Mouse (Mus musculus): ENCODE measurements around the gene Kdm6b. TPM values are rescaled to one million over a fixed set of nuclear protein-coding genes. Genes with fewer than 3 reads are reported as not detected.

The Kdm6b gene
- polyA plus RNA-seq, 1 experiment from 2014 or later: 19.5 TPM

GRCm38 (mm10) chr11:69411073-69411535 lies 2.4 kb downstream of the Kdm6b start:
- Histone ChIP-seq H3K27me3 (no peaks in the 10 kb centered on the region), H3K36me3 (peaks cover 27% of the 10 kb centered on the region), H3K27ac (peak overlapping the region; percentile 99), H3K4me2 (peak overlapping the region; percentile 93), H3K9me3 (replicated peaks) (no peaks in the 10 kb centered on the region), H3K9ac (peak overlapping the region; percentile 90), H3K4me3 (peak overlapping the region; percentile 85), H3K4me1 (replicated peaks) (peaks cover 55% of the 10 kb centered on the region)
- WGBS: 0% methylated on average over 26 of the region's 26 CpGs
- peak; percentile 57 for ATAC-seq (replicated peaks; ENCODE audit: insufficient number of reproducible peaks, insufficient read depth, low FRiP score, low read depth)

DNA sequence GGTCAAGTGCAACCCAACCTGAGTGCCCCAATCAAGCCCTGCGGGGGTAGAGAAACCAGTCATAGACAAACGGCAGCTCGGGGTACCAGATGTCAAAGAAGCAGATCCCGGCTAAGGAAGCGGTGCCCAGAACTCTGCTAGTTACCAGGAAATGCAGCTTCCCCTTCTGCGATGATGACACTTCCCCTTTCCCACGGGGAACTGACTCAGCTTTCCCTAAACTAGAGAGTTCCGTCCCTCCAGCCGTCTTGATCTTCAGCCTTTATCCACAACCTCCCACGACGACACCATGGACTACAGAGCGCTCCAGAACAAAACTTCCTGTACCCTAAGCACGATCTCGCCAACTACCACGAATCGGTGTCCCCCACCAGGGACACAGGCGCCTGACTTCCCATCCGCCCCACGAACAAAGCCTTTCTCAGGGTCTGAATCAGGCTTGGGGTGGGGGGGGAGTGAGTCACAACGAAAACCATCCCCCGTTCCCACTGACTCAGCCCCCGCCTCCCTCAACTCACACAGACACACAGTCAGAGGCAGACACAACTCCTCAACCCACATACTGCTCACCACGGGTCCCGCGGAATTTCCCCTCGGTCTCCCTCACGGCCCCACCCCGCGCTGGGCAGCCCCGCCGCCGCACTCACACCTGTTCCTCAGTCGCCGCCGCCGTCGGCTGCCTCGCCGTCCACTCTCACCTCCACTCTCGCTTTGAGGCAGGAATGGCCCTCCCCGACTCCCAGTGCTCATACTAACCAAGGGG lies 3.0 kb downstream of the Kdm6b start:
- Histone ChIP-seq H3K9ac (peak overlapping the region; percentile 90), H3K36me3 (peaks cover 33% of the 10 kb centered on the region), H3K27ac (peak overlapping the region; percentile 99), H3K4me1 (replicated peaks) (peaks cover 54% of the 10 kb centered on the region), H3K27me3 (no peaks in the 10 kb centered on the region), H3K4me3 (peak overlapping the region; percentile 85), H3K9me3 (replicated peaks) (no peaks in the 10 kb centered on the region), H3K4me2 (peak overlapping the region; percentile 93)
- ATAC-seq (replicated peaks; ENCODE audit: insufficient number of reproducible peaks, insufficient read depth, low FRiP score, low read depth): peak; percentile 2; the same call in 1 of the 2 replicates
- WGBS: under 1% methylated on average over 41 of the region's 41 CpGs

DNA sequence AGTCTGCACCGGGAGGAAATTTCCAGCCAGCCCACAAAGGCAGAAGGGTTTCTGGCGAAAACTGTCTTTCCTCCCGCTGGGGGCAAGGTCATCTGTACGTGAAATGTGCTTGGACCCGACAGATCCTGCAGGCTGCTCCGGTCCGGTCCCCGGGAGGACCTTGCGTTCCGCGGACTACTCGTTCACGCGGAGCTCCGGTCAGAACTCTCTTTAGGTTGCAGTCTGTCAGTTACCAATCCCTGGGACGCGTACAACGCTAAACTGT lies 3.5 kb downstream of the Kdm6b start:
- peaks cover 38% of the 10 kb centered on the region for H3K36me3 ChIP-seq
- ATAC-seq (replicated peaks; ENCODE audit: insufficient number of reproducible peaks, insufficient read depth, low FRiP score, low read depth): no peak
- peak overlapping the region; percentile 85 for H3K4me3 ChIP-seq
- peaks cover 49% of the 10 kb centered on the region for H3K4me1 ChIP-seq (replicated peaks)
- H3K9ac ChIP-seq: peak overlapping the region; percentile 90
- 0% methylated on average over 18 of the region's 18 CpGs for WGBS
- H3K4me2 ChIP-seq: peak overlapping the region; percentile 93
- H3K9me3 ChIP-seq (replicated peaks): no peaks in the 10 kb centered on the region
- no peaks in the 10 kb centered on the region for H3K27me3 ChIP-seq
- H3K27ac ChIP-seq: peak overlapping the region; percentile 99

- no peaks in the 10 kb centered on the region for H3K27me3 ChIP-seq
- H3K36me3 ChIP-seq: peaks cover 42% of the 10 kb centered on the region
- peak overlapping the region; percentile 99 for H3K27ac ChIP-seq
- WGBS: under 1% methylated on average over 40 of the region's 46 CpGs
- peak overlapping the region; percentile 90 for H3K9ac ChIP-seq
- peaks cover 44% of the 10 kb centered on the region for H3K4me1 ChIP-seq (replicated peaks)
- H3K4me3 ChIP-seq: peak overlapping the region; percentile 85
- H3K9me3 ChIP-seq (replicated peaks): no peaks in the 10 kb centered on the region
- peak; percentile 50 for ATAC-seq (replicated peaks; ENCODE audit: insufficient number of reproducible peaks, insufficient read depth, low FRiP score, low read depth)
- peak overlapping the region; percentile 93 for H3K4me2 ChIP-seq
Measured at GRCm38 (mm10) chr11:69409378-69410044, 4.0 kb downstream of the Kdm6b start.

DNA sequence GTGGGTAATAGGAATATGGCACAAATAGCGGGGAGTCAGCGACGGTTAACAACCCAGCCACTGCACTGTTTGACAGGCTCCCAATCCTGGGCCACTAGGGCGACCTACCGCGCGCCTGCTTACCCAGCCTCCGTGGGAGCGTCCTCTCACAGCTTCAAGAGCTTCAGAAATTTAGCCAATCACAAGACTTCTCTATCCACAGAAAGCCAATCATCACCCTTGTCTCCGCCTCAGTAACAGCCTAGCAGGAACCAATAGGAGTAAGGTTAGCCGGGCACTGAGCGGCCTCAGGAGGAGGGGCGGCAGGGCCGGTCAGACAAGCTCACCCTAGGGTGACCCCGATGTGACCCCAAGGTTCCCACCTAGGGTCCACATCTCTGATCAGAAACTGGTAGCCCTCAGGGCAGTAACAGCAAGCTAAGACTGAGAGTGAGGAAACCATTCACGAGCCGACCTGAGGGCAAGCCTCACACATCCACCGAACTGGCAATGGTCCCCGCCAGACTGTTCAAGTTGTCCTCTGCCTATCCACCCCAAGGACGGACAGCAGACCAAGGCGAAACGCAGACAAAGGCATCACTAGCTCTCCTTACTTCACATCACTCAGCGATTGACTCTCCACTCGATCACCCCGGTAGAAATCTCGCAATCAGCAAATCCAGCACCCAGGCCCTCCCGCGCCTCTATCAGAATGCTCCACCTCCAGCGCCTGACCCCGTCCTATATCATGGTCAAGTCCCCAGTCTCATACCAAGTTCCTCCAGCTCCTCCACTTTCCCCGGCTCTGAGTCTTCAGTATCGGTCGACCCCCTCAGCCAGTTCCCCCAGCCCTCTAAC lies 4.7 kb downstream of the Kdm6b start:
- Histone ChIP-seq H3K4me2 (peak overlapping the region; percentile 93), H3K9ac (peak overlapping the region; percentile 90), H3K9me3 (replicated peaks) (no peaks in the 10 kb centered on the region), H3K4me3 (peak overlapping the region; percentile 85), H3K4me1 (replicated peaks) (peaks cover 37% of the 10 kb centered on the region), H3K27ac (peak overlapping the region; percentile 99), H3K27me3 (no peaks in the 10 kb centered on the region), H3K36me3 (peaks cover 49% of the 10 kb centered on the region)
- peak; percentile 48 for ATAC-seq (replicated peaks; ENCODE audit: insufficient number of reproducible peaks, insufficient read depth, low FRiP score, low read depth)
- under 1% methylated on average over 33 of the region's 33 CpGs for WGBS

- Histone ChIP-seq H3K9me3 (replicated peaks) (no peaks in the 10 kb centered on the region), H3K4me2 (peak overlapping the region; percentile 93), H3K27me3 (no peaks in the 10 kb centered on the region), H3K4me3 (peak overlapping the region; percentile 85; the same call in 1 of the 2 replicates), H3K9ac (peak overlapping the region; percentile 90; the same call in 1 of the 2 replicates), H3K4me1 (replicated peaks) (peaks cover 26% of the 10 kb centered on the region), H3K36me3 (peaks cover 54% of the 10 kb centered on the region), H3K27ac (no peak overlapping the region)
- ATAC-seq (replicated peaks; ENCODE audit: insufficient number of reproducible peaks, insufficient read depth, low FRiP score, low read depth): no peak
- 81% methylated on average over 4 of the region's 4 CpGs for WGBS
Measured at GRCm38 (mm10) chr11:69407724-69408004, 5.8 kb downstream of the Kdm6b start.

DNA sequence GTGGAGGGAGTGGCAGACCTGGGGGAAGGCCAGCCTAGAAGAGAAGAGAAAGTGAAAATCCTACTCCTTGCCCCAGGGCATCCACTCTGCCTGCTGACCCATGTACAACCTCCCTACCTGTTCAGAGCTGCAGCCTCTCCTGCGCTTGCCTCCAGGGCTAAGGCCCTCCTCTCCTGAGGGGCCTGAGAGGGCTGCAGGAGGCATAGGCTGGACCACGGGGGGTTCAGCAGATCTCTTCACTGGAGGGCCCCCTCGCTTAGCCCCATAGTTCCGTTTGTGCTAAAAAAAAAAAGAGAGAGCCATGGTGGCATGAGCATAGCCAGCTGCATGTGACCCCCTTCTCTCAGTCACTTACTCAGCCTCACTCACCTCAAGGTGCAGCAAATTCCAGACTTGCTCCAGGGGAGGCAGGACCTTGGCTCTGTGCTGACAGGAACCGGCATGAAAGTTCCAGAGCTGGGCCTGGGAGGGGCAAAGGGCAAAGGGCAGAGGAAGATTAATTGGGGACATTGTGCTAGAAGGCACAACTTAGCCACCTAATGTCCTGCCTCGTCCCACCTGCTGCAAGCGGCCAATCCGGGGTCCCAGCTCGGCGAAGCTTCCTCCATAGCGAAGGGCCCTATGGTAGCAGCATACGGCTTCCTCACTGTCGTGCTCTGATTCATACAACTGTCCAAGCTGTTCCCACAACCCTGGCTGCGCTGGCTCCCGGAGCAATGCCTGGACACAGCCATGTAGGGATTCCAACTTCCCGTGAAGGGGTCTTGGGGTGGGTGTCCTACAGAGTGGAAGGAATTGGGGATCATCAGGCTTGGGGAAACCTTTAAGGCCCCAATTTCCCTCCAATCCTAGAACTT lies 6.4 kb downstream of the Kdm6b start:
- Histone ChIP-seq H3K9ac (no peak overlapping the region), H3K36me3 (peaks cover 55% of the 10 kb centered on the region), H3K4me2 (0 out of 2 replicates have a peak overlapping the region, but pooled peaks have one; percentile 93), H3K9me3 (replicated peaks) (no peaks in the 10 kb centered on the region), H3K4me3 (peak overlapping the region; percentile 85; the same call in 1 of the 2 replicates), H3K27me3 (no peaks in the 10 kb centered on the region), H3K4me1 (replicated peaks) (peaks cover 20% of the 10 kb centered on the region), H3K27ac (no peak overlapping the region)
- 89% methylated on average over 16 of the region's 16 CpGs for WGBS
- ATAC-seq (replicated peaks; ENCODE audit: insufficient number of reproducible peaks, insufficient read depth, low FRiP score, low read depth): no peak

- Histone ChIP-seq H3K9me3 (replicated peaks) (no peaks in the 10 kb centered on the region), H3K4me3 (no peak overlapping the region), H3K27ac (no peak overlapping the region), H3K4me2 (no peak overlapping the region), H3K36me3 (peaks cover 63% of the 10 kb centered on the region), H3K9ac (no peak overlapping the region), H3K4me1 (replicated peaks) (peaks cover 21% of the 10 kb centered on the region), H3K27me3 (no peaks in the 10 kb centered on the region)
- ATAC-seq (replicated peaks; ENCODE audit: insufficient number of reproducible peaks, insufficient read depth, low FRiP score, low read depth): no peak
- 87% methylated on average over 19 of the region's 19 CpGs for WGBS
Measured at GRCm38 (mm10) chr11:69406282-69406681, 7.2 kb downstream of the Kdm6b start.

- Histone ChIP-seq H3K4me1 (replicated peaks) (peaks cover 26% of the 10 kb centered on the region), H3K27me3 (no peaks in the 10 kb centered on the region), H3K27ac (no peak overlapping the region), H3K9me3 (replicated peaks) (no peaks in the 10 kb centered on the region), H3K9ac (no peak overlapping the region), H3K36me3 (peaks cover 68% of the 10 kb centered on the region), H3K4me2 (no peak overlapping the region), H3K4me3 (no peak overlapping the region)
- 91% methylated on average over 24 of the region's 24 CpGs for WGBS
- no peak for ATAC-seq (replicated peaks; ENCODE audit: insufficient number of reproducible peaks, insufficient read depth, low FRiP score, low read depth)
Measured at GRCm38 (mm10) chr11:69405397-69406200, 7.9 kb downstream of the Kdm6b start.

All from heart, embryonic 15.5 days (tissue).